Mouse (Mus musculus) embryo, embryonic 11 days (tissue): ENCODE results near the gene 2810004N23Rik.
A peak's percentile ranks its signal among the peaks of the same experiment; 100 is the strongest.
"Not testable (repeated sequence)": the region's sequence is repeated elsewhere in the genome, so short reads cannot be mapped to it uniquely, and the experiment has no call there.

Experiments used
- DNase-seq: peaks from one replicate; pipeline ENCODE4 v3.0.0-alpha.2; 2015

The 2810004N23Rik gene

GRCm38 (mm10) chr8:124863729-124864128 lies 809 bp upstream of the 2810004N23Rik start:
- peak; percentile 23 for DNase-seq

DNA sequence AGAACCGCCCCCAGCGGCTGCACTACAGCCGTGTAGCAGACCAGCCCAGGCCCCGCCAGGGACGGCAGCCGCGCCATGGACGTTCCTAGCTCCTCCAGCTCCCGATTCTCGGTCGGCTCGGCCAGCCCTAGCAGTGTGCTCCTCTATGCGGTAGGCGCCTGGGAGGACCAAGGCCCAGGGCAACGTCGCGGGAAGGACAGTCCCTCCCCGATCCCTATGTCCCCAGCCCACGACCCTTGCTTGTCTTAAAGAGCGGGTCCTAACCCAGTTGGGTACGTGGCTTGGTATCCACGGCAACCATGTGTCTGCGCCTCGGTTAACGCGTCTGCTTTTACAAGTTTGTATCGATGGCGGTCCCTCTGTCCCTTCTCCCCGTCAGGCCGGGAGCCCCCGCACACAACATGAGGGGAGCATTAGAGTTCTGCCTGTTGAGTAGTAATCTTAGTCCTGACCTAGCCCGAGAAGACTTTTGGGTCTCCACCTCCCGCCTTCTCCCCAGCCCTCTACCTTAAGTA lies 300 bp upstream of the 2810004N23Rik start:
- DNase-seq: no peak

- DNase-seq: no peak
These were observed 2.7 kb downstream of the 2810004N23Rik start for GRCm38 (mm10) chr8:124860188-124860587.

DNA sequence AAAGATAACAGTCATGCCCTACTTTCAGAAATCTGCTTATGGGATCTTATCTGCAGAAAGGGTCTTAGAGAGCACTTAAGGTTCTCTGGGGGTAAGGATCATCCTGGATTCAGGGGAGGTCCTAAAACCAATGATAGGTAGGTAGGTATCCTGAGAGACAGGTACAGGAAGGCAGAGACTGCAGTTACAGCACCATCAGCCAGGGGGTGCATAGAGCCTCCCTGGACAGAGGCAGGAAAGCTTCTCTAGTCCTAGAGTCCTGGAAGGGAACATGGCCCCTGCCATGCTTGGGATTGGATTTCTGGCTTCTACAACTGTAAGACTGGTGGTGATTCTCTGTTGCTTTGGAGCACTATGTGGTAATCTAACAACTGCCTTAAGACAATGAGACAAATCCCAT lies 3.5 kb downstream of the 2810004N23Rik start:
- no peak for DNase-seq

GRCm38 (mm10) chr8:124853511-124853910 lies 9.4 kb downstream of the 2810004N23Rik start:
- DNase-seq: no peak

- no peak for DNase-seq
These were observed 17.3 kb downstream of the 2810004N23Rik start for GRCm38 (mm10) chr8:124845573-124845972.

GRCm38 (mm10) chr8:124845131-124845530 lies 17.8 kb downstream of the 2810004N23Rik start:
- DNase-seq: no peak

DNA sequence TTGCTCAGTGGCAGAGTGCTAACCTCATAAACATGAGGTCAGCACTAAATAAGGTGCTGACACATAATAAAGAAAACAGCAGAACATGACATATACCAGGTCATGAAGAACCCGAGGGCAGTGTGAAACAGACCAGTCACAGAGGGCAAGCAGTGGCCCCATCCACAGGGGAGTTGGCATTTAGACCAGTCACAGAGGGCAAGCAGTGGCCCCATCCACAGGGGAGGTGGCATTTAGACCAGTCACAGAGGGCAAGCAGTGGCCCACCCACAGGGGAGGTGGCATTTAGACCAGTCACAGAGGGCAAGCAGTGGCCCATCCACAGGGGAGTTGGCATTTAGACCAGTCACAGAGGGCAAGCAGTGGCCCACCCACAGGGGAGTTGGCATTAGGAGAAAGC lies 20.0 kb downstream of the 2810004N23Rik start:
- not testable (repeated sequence) for DNase-seq

- no peak for DNase-seq
These were observed 21.1 kb downstream of the 2810004N23Rik start for GRCm38 (mm10) chr8:124841775-124842174.

GRCm38 (mm10) chr8:124840900-124841299 lies 22.0 kb downstream of the 2810004N23Rik start:
- no peak for DNase-seq

DNA sequence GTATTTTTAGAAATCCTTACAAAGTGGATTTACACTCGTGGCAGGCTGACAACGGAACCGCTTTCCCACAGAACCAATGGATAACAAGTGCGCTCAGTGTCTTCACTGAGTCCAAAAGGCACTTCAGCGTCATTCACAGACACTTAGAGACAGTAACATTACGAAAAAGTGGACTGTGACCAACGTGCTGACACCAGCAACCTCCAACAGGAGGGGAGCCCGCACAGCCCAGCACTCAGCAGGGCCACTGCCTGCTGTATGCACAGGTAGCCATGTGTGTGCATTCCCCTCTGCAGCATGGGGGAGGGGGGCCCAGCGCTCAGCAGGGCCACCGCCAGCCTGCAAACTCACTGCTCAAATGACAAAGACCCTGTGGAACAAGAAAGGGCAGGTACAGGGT lies 23.5 kb downstream of the 2810004N23Rik start:
- no peak for DNase-seq

DNA sequence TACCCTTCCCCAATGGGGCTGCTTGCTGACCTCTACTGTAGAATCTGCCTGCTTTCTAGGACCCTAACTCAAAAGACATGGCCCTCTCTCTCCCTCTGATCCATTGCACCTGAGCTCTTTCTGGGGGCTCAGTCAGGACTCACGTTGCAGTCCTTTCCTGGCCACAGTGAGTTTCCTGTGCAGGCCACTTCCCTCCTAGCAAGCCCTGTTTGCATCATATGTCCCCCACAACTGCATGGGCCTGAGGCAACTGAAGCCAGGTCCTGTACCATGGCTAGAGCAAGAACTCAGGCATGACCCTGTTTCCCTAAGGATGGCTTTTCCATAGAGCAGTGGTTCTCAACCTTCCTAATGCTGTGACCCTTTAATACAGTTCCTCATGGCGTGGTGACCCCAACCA lies 25.0 kb downstream of the 2810004N23Rik start:
- DNase-seq: no peak

DNA sequence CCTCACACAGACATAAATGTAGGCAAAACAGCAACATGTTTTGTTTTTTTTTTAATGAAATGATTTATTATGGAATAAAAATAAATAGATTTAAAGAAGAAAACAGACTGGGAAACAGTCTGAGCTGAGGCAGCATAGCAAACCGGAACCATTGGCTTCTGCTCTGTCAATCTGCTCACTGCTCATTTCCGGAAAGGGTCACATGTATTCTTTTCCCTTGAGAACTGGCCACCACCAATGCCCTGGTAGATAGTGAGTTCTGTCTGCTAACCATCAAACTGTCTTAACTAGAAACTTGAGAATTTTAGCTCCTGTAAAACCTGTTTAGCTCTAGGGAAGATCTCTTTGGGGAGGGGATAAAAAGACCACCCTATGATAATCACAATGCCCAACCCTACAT lies 26.0 kb downstream of the 2810004N23Rik start:
- no peak for DNase-seq

- no peak for DNase-seq
These were observed 26.6 kb downstream of the 2810004N23Rik start for GRCm38 (mm10) chr8:124836273-124836672.

- DNase-seq: no peak
These were observed 27.1 kb downstream of the 2810004N23Rik start for GRCm38 (mm10) chr8:124835848-124836247.

DNA sequence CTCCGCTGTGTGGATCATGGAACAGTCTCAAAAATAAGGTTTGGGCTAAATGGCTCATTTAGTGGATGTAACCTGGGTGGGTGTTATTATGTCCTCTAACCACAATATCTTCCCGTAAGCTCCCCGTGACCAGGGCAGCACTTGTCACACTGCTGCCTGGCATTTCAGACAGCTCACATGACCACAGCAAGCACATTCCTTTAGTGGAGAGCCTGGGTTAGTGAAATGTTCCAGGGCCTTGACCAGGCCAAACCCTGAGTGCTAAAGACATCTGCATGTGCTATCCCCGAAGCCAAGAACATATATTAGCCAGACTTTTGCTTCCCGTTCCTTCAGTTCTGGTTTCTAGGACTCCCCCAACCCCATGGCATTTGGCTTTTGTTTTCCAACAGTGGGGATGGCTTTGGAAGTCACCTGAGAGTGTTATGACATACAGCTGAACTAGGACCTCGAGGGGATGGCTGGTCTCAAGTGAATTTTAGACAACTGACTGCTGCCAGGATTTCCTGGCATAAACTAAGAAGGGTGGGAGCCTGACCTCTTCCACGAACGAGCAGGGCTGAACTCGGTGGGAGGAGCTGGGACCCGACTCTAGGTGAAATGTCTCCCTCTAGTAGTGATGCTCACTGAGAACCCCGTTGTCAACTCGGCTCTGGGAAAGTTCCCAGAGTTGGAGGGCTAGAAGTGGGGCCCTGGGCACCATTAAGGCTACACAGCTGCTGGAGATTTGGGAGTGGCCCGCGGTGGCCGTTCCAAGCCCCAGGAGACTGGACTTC lies 29.3 kb downstream of the 2810004N23Rik start:
- DNase-seq: no peak

GRCm38 (mm10) chr8:124831941-124832340 lies 31.0 kb downstream of the 2810004N23Rik start:
- no peak for DNase-seq

GRCm38 (mm10) chr8:124831531-124831930 lies 31.4 kb downstream of the 2810004N23Rik start:
- no peak for DNase-seq

DNA sequence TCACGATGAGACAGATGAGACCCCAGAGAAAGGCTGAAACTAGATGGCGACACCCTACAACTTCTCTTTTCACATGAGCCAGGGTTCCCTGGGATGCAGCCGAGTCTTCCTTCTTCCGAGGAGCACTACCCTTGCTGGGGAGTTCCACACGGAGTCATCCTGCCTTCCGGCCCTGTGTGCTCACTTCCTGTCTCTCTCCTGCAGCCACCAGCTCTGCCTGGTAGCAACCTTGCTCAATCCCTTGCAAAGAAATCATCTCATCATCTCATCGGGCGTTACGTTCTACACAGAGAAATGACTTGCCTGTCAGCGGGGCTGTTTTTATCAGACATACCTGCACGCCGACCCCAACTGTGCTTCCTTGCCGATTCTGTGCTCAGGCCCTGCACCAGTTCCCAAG lies 32.9 kb downstream of the 2810004N23Rik start:
- no peak for DNase-seq

DNA sequence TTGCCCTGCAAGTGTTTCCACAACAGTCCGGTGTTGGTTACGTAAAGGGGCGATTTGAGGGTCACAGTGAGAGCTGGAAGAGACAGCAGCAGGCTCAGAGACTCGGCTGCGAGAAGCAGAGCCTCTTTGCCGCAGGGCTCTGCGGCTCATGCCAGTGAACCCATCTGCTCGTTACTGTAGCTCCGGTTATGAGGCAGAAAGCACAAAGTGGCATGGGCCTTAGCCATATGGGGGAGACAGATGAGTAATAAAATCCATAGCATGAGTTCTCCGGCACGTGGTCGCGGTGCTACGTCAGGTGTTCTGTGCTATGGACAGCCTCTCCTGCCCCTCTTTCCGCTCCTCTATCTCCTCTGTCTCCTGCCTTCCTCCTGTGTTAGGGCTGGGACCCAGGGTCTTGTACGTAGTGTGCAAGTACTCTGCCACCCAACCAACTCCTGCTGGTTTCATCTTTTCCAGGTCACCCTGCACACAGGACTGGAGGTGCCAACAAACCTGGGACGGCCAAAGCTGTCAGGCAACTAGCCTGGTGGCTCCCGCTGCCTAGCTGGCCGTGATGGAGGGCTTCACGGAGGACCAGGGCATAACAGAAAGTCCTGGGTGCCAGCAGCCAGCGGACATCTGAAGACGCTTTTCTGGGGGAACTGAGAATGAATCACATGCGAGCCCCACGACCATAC lies 34.2 kb downstream of the 2810004N23Rik start:
- no peak for DNase-seq

GRCm38 (mm10) chr8:124827387-124827786 lies 35.5 kb downstream of the 2810004N23Rik start:
- DNase-seq: peak; percentile 74

GRCm38 (mm10) chr8:124826658-124827057 lies 36.3 kb downstream of the 2810004N23Rik start:
- no peak for DNase-seq

- no peak for DNase-seq
These were observed 39.4 kb downstream of the 2810004N23Rik start for GRCm38 (mm10) chr8:124823497-124823896.

DNA sequence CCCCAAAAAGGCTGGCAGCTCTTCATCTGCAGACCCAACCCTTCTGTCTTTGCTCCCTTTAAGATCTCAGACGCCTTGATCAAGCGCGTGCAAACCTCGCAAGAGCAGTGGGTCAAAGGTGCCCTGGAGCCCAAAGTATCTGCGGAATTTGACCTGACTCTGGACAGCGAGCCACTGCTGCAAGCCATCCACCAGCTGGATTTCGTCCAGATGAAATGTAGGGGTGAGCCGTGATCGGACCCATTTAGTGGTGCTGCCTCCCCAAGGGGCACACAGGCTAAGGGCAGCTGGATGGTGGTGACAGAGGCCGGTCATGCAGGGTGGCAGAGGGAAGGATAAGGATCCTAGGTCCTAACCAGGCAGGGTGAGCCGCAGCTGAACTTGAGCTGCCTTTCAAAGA lies 42.8 kb downstream of the 2810004N23Rik start:
- no peak for DNase-seq
